Mouse (Mus musculus) c-Kit-negative CD71-positive TER-119-positive erythroid progenitor cells, embryonic 14.5 days (primary cell): ENCODE measurements around the gene Edn3.

ENCODE experiments used
- DNase-seq: peaks from one replicate; pipeline ENCODE4 v3.0.0-alpha.2; 2013; ENCODE audit warnings: low read depth, low spot score

The Edn3 gene

DNA sequence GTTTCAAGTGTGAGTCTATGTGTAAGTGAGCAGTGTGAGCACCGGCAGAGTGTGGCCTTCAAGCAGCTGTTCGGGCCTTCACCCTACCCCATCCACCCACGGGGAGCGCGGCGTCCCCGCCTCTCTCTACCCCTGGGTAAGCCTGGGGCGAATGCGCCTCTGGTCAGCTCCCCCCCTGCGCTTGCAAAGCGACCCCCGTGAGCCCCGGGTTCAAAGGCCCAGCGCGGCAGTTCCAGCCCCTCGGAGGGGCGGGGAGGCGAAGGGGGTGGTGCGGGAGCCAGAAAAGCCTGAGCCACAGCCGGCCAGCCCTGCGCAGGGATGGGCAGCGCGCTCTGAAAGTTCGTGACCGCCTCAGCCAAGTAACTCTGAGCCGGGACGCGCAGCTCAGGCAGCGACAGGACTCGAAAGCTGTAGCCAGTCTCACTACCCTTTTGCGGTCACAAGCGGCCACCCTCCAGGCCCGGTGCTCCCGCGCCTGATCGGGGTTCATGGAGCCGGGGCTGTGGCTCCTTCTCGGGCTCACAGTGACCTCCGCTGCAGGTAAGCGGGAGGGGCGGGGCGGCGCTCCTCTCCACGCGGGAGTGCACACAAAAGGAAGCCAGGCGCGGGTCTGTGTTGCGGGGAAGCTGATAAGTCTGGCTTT is at the start of gene Edn3:
Gene Edn3 (plus strand): TSS at position 141 of the 643 bp plus-strand sequence.
- DNase-seq: no peak

DNA sequence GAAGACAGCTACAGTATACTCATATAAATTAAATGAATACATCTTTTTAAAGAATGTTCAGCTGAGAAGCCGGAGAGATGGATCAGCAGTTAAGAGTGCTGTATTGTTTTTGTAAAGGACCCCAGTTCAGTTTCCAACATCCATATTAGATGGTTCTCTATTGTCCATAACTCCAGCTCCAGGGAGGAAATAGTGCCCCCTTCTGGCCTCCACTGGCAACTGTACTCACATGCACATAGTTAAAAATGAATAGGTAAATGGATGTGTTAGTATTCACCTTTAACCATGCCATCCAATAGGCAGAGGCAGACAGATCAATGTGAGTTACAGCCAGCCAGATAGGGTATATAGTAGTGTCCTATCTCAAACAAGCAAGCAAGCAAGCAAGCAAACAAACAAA is 48.4 kb upstream of the Edn3 start:
- no peak for DNase-seq

DNA sequence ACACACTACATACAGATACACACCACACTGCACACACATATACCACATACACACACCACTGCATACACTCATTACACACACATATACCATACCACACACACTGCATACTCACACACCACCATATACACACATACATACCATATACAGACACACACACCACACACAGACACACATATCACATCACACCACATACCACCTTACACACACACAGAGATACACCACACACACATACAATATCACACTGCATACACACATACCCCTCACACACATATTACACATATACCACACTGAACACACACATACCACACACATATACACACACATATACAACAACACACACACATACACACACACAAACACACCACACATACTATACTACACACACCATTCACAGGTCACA is 44.5 kb upstream of the Edn3 start:
- DNase-seq: no peak

DNA sequence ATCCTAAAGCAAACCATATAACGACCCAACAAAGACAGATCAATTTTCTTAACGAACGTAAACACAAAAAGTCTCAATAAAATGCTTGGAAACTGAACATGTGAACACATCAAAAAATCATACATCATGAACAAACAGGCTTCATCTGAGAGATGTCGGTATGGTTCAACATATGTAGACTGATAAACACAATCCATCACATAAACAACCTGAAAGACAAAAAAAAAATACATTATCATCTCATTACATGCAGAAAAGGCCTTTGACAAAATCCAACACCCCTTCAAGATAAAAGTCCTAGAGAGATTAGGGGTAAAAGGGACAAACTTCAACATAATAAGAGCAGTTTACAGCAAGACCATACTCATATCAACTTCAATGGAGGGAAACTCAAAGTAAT is 42.6 kb upstream of the Edn3 start:
- DNase-seq: no peak

DNA sequence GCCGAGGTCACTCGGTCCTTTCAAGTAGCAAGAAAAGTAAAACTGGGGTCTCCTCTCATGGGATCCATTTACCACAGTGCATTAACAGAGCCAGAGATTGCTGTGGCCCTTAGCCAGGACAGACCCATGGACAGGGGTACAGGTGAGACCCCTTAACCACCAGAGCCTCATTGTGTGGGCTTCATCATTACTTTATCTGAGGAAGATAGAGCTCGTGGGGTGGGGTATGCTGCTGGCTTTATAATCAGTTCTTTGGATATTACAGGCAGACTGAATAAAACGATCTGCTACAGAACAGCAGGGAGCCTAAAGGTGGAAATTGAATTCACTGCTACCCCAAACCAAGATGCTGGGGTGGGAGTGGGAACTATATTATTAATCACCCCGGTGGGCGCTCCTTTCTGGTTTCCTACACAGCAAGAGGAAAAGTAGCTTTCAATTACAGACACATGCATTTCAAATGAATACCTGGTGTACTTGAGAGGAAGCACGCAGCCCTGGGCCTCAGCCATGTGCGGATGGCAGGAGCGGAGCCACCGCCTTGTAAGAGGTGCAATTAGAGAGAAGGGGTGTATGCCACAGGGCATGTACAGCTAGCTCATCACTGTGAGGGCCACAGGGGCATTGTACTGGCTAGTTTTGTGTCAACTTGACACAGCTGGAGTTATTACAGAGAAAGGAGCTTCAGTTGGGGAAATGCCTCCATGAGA is 33.1 kb upstream of the Edn3 start:
- DNase-seq: no peak

DNA sequence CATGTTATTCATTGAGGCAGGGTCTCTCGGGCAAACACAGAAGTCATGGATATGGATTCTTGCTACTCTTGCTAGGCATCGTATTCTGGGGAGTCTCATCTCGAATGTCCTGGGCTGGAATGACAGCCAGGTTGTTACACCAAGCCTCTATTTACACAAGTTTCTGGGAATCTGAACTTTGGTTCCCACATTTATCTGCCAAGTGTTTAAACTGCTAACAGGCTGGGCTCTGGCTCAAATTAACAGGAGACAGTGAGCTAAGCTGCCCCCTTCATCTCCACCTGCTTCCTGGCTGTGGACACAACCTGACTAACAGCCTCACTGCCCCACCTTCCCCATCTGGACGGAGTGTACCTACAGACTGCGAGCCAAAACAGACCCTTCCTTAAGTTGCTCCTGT is 28.5 kb upstream of the Edn3 start:
- no peak for DNase-seq

DNA sequence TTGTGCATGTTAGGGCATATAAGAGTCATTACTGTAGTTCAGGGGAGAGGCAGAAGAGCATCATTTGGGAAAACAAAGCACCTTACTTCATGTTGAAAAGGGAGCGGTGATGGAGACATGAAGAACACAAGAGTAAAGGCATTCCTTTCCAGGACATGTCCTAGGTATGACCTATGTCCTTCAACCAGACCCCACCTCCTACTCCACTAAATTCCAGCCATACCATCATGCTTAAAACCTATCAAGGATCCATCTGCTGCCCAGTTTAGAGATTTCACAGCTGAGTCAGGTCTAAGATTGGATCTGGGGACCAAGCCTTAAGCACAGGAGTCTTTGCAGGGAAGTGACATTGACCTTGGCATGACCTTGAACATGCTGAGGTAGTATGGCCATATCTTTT is 25.1 kb upstream of the Edn3 start:
- DNase-seq: no peak

DNA sequence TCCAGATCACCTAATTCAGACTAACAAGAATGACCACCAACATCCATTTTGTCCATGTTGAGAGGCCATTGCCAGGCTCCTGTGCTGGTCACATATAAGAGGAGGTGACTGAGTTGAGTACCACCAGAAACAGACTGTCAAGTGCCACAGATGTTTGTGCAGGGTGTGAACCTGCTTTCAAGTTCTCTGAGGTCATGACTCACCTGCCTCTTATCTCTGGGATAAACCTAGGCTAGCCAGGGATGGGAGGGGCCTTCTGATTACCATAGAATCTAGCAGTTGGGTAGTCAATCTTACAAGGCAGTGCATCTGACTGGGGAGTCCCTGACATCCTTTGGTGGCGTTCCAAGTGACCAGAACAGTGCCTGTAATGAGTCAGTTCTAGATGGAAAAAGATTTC is 13.2 kb upstream of the Edn3 start:
- no peak for DNase-seq

DNA sequence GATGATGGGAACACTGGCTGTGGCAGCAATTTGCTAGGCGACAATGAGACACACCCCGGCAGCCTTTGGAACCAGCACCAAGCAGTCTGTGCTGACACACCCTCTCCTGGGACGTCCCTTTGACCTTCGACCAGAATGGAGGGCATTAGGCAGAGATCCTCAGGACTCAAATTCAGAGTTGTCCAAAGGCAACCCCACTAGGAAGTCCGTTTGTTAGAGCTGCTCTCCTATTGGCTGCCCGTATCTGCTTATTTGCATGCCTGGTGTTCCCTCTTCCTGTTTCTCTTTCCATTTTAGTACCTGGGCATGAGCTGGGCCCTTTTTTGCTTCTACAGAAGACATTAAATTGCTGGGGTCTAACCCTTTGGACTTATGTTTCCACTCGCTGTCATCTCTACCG is 12.0 kb upstream of the Edn3 start:
- DNase-seq: no peak

DNA sequence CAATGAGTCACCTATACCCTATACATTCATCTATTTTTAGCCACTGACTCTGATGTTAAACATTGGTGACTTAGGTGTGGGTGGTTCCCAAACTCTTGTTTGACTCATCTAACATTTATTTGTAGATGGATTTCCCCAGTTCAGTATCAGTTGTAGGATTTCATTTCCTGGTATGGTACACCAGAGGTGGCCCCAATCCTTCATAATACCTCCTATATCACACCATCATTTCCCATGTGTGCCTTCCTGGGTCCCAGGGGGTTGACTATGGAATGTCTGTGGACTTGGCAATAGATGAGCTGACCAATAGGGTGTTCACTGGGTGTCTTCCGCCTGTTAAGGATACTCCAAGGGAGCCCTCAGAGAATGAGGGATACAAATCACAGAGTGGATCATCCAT is 7.2 kb upstream of the Edn3 start:
- DNase-seq: no peak

DNA sequence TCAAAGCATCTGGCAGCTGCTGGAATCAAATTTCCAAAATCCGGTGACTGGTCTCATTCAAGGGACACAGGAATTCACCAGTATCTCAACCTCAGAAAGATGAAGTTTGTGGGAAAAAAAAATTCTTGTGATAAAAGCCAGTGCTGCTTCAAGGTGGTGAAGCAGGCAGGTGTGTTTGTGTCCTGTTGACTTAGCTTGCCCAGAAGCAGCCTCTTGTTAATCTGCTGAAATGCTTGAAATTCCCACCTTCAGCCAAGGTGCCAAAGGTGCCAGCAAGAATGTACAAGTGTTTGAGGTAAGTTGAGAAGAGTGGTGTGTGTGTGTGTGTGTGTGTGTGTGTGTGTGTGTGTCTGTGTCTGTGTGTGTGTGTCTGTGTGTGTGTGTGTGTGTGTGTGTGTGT is 6.2 kb upstream of the Edn3 start:
- DNase-seq: no peak

DNA sequence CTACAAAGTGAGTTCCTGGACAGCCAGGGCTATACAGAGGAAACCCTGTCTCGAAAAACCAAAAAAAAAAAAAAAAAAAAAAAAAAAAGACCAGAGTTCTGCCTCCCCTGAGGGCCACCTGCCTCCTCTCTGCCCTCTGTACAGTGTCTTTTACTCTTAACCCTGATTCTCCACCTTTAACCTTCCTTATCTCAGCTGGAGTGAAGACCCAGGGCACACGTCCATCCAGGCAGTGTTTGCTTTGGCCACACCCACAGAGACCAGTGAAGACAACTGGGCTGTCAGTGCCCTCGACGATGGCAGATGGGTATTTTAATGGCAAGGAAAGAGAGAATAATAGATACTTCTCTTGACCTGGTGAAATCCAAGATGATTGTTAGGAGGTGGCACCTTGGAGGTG is 1.2 kb upstream of the Edn3 start:
- DNase-seq: no peak

DNA sequence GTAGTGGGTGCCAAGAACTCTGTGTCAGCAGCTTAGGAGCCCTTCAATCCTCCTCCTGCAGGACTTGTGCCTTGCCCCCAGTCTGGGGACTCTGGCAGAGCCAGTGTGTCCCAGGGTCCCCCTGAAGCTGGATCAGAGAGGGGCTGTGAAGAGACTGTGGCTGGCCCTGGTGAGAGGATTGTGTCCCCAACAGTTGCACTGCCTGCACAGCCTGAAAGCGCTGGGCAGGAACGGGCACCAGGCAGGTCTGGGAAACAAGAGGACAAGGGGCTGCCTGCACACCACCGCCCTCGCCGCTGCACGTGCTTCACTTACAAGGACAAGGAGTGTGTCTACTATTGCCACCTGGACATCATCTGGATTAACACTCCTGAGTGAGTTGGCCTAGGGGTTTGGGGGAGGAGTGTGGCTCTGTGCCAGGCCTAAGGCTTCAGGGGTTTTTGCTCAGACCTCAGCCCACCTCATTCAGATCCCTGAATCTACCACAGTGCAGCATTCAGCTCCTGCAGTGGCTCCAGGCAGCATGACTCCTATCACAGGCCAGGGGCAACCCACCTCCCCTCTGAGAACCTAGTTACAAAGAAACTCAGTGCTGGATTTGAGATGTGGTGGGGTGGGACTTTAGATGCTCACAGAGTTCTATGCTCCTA is 1.2 kb downstream of the Edn3 start:
- DNase-seq: no peak

DNA sequence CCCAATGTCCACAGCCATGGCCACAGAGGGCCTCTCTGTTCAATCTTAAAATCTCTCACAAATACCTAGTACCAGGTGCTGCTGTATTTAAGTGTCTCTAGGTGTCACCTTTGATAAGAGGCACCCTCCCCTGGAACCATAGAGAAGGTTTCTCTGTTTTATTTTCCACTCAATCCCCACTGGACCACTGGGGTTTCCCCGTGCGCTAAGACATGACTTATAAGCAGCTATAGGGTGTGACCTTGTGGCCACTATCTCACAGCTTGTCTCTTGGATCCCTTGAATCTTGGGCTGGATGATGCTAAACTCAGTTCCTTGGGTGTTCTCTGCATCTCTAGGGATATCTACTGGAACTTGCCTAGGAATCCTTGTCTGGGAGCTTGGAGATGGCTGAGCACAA is 1.9 kb downstream of the Edn3 start:
- DNase-seq: no peak

DNA sequence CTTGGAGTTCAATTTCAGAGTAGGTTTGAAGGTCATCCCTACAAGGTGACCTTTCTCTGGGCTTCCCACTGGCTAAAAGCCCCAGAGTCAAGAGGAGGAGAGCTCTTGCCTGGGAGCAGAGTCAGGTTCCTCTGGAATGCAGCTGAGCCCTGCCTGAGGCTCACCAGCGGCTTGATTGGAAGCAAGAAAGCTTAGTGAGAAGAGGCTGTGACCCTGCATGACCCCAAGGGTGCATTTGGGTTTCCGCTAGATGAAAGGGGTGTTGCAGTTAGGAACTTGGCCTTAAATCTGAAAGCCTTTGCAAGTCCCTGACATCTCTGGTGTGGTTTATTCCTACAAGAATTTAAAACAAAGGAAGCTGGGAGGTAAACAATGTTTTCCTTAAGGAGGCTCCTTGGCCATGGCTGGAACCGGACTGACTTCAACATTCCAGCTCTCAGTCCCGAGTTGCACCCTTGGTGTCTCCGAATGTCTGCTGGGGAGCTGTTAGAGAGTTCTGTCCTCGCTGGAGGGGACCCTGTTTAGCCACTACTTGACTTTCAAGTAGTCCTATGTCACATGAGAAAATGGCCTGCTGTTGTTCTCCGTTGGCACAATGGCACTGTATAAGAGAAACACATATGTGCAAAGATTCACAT is 8.6 kb downstream of the Edn3 start:
- no peak for DNase-seq

DNA sequence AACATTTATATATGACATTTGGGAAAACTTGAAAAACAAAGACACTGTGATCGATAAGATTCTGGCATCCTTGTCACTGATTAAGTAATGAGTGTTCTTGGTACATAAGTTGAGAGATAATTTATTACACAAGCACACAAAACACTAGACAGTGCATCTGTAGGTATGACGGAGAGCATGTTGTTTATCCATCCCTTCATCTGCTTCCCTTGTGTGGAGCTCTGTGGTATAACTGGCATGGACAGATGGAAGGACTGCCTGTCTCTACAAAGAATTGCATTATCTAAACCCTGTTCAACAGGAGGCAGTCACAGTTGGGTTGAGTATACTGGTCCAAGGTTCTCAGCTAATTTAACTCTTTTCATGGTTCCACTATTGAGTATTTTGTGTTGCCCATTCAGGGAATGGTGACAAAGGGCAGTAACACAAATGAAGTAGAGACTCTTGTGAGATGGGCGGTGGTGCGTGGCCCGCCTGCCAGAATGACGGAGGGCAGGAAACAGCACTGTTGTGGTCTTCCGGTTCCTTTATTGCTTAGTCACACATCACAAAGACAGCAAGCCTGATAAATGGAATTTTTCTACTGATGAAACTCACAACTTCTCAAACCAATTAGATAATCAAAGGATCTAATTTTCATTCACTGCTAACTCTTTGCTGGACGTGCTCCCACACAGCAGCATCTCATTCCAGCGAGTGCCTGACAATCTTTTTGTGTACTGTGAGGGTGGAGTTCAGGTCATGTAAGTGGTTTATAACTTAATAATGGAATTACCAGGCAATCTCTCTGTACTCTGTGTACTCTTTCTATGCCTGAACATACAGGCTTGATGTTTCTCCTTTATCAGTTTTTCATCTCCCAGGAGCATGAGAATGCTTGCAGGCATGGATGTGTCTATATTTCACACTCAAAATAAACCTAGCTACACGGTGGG is 14.0 kb downstream of the Edn3 start:
- DNase-seq: no peak

DNA sequence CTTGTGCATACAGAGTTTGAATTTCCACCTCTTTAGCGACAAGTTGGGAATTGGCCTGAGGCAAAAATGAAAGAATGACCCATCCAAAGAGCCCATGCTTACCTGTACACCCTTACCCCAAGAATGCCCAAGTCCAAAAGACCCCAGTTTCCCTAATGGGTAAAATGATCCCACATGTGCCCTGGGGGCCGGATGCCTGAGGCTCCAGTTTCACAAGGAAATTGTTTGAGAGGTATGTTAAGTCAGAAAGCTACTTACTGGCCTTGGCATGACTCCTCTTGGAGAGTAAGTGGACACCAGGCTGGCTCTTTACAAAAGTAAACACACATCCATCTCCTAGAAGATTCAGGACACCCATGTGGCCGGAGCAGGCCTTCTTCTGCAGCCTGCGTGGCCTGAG is 21.6 kb downstream of the Edn3 start:
- DNase-seq: no peak

DNA sequence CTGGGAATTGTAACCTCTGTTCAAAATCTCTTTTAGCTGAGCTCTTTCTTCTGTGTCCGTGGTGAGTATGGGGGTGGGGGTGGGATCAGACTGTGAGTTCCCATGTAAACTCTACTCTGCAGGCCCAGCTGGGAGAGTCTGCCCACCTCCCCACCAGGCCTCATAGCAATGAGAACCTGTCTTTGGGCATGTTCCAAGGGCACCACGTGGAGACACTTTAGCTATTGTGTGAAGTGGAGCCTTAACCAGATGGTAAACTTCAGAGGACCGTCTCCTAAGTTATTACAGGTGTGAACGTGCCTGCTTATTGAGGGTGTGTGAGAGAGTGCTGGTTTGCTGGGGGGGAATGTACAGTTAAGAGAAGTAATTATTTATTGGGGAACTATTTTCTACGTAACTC is 22.5 kb downstream of the Edn3 start:
- no peak for DNase-seq

DNA sequence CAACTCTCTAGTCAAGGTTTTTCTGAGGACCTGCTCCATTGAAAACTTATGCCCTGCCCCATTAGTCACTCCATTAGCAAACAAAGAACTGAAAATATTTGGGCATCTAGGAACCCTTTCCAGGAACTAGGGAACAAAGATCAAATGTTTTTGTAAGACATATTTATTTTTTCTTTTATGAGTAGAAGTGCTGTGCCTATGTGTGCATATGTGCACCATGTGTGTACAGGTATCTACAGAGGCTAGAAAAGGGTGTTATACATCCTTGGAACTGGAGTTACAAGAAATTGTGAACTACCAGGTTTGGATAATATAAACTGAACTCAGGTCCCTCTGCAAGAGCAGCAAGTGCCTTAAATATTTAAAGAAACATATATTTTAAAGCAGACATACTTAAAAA is 28.4 kb downstream of the Edn3 start:
- DNase-seq: no peak

DNA sequence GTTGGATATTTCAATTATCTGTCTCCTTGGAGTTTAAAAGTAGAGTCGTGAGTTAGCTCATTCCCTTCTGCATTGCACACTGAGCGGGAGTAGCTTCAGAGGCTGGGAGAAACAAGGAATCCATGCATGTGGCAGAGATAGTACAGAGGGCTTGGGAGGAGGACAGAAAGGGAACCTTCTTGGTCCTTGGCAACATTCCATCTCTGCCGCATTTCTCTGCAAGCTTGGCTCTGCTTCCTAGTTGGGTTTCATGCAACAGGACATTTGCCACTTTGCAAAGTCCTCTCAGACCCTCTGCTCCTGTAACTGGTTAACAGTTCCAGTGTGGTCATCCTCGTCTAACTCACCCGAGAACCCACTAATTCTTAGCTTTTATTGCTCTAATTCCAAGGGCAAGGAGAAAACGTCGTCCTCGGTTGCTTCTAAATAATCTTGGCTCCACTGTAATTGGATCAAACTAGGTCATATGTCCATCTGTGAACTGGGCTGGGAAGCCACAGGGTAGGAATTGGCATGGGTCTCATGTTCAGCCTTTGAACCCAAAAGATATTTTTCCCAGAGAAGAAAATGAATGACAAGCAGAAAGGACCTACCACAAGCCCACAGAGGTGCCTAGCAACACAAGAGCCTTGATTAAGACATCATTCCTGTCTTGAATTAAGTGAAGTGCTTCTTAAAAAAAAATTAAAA is 32.2 kb downstream of the Edn3 start:
- DNase-seq: no peak

DNA sequence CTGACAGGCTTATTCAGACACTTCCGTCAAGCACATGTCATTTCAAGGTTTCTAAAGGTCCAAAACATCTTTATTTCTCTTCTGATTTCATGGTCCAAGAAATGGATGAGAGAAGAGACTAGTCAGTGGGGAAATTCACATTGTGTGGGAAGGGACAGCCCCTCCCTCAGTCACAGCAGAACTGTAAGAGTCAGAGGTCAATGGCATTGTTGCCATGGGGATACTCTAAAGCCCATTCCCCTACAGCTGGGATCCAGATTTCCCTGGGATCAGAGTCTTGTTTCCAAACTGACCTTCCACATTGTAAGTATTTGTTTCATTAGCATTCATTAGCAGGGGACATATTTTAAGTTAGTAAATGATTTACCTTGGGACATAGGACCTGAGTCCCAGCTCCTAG is 32.8 kb downstream of the Edn3 start:
- DNase-seq: no peak
